ENCODE assay signal across 23 mouse cellular contexts in the genomic region with DNA sequence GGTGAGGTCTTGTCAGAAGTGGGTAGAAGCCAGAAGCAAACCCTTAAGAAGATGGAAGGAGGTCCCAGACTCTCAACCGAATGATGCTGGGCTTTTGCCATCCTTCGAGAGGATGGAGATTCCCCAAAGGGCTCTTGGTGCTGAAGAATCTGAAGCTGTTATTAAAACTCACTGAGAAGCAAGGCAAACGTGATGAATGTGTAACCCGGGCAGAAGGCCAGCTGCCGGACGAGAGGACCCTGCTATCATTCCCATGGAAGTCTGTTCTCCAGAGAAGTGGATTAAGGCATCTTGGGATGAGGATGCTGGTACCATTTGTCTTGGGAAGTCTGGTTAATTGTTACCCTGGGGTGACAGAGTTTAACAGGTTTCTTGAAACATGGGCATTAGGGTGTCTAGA.
DNase-seq lines count a peak whose midpoint lies in the region; ATAC-seq lines count a peak whose summit lies in the region.
"Had no signal": no experiment of that assay in that cellular context is flagged by ENCODE, and none has a peak within 500 bp of the region (broad histone marks: within the 10 kb centered on the region; RNA-seq: fewer than 3 reads in every experiment).

No protein-coding gene starts in this region.

- ATAC-seq in kidney, embryonic 15.5 days (replicated peaks; ENCODE audit: low FRiP score) = no peak
- ATAC-seq: activated CD4-positive, CD25-positive, alpha-beta regulatory T cell, adult 4 months; CD4-positive, CD25-positive, alpha-beta regulatory T cell, adult 4 months; forebrain, embryonic 13.5 days; forebrain, embryonic 15.5 days; forebrain, postnatal 0 days; Patski had no signal

- no peaks in the 10 kb centered on the region for H3K27me3 ChIP-seq in kidney, embryonic 15.5 days
- no peaks in the 10 kb centered on the region for H3K27me3 ChIP-seq in limb, embryonic 10.5 days (ENCODE audit: low read depth, poor library complexity, severe bottlenecking)
- H3K27me3 ChIP-seq: embryonic facial prominence, embryonic 12.5 days; forebrain, embryonic 13.5 days; forebrain, embryonic 15.5 days; Patski had no signal

- no peak overlapping the region for H3K4me3 ChIP-seq in kidney, embryonic 15.5 days (replicated peaks)
- no peak overlapping the region for H3K4me3 ChIP-seq in limb, embryonic 10.5 days
- H3K4me3 ChIP-seq: embryonic facial prominence, embryonic 10.5 days; embryonic facial prominence, embryonic 12.5 days; forebrain, embryonic 13.5 days; forebrain, embryonic 15.5 days had no signal

- no peaks in the 10 kb centered on the region for H3K9me3 ChIP-seq in kidney, embryonic 15.5 days (replicated peaks)
- H3K9me3 ChIP-seq in limb, embryonic 10.5 days (replicated peaks) = no peaks in the 10 kb centered on the region
- H3K9me3 ChIP-seq: embryonic facial prominence, embryonic 10.5 days; embryonic facial prominence, embryonic 12.5 days; forebrain, embryonic 13.5 days; forebrain, embryonic 15.5 days had no signal

- H3K27ac ChIP-seq in kidney, embryonic 15.5 days = no peak overlapping the region
- no peak overlapping the region for H3K27ac ChIP-seq in limb, embryonic 10.5 days
- H3K27ac ChIP-seq: embryonic facial prominence, embryonic 10.5 days; forebrain, embryonic 13.5 days; forebrain, embryonic 15.5 days had no signal

- H3K36me3 ChIP-seq in kidney, embryonic 15.5 days = peaks cover 36% of the 10 kb centered on the region
- H3K36me3 ChIP-seq in limb, embryonic 10.5 days = peaks cover 31% of the 10 kb centered on the region
- H3K36me3 ChIP-seq: G1E had no signal

- H3K9ac ChIP-seq in kidney, embryonic 15.5 days = no peak overlapping the region
- H3K9ac ChIP-seq: embryonic facial prominence, embryonic 12.5 days; forebrain, embryonic 13.5 days; forebrain, embryonic 15.5 days; forebrain, postnatal 0 days had no signal

- H3K4me2 ChIP-seq in kidney, embryonic 15.5 days = no peak overlapping the region
- H3K4me2 ChIP-seq: embryonic facial prominence, embryonic 12.5 days; forebrain, embryonic 13.5 days; forebrain, embryonic 15.5 days had no signal

- DNase-seq in adrenal gland, postnatal 10 days = peak; percentile 30
- no peak for DNase-seq in adrenal gland, adult (ENCODE audit: inconsistent age in 2 of 2, low spot score in 1 of 2)
- peak; percentile 26 to 55 for DNase-seq in adrenal gland, postnatal 36 days
- DNase-seq in adrenal gland, postnatal 4 days (ENCODE audit: low spot score in 2 of 2) = no peak
- peak; percentile 41 for DNase-seq in kidney, postnatal 14 days
- peak; percentile 29 for DNase-seq in limb, embryonic 10.5 days (ENCODE audit: low spot score)
- DNase-seq: adrenal gland, adult 2 months; B cell, adult 2 months; cerebellum, adult 11-12 months; cerebellum, adult 2 months; cerebellum, adult 9-10 months; cerebellum, postnatal 10 days; cerebellum, postnatal 25 days; forebrain, postnatal 0 days had no signal

- peaks cover 35% of the 10 kb centered on the region for H3K4me1 ChIP-seq in kidney, embryonic 15.5 days
- H3K4me1 ChIP-seq in limb, embryonic 10.5 days = peaks cover 47% of the 10 kb centered on the region

- 78% methylated on average over 6 of the region's 6 CpGs for WGBS in kidney, embryonic 15.5 days
- 80% methylated on average over 6 of the region's 6 CpGs for WGBS in limb, embryonic 10.5 days

Comparison
In these comparisons a context has a peak if more than half of its experiments do, and no peak if none do; other contexts are left out.
1. DNase-seq: peak in adrenal gland, postnatal 10 days (single experiment), adrenal gland, postnatal 36 days (2 of 2), kidney, postnatal 14 days (single experiment) and limb, embryonic 10.5 days (single experiment); none in adrenal gland, adult (0 of 2) and adrenal gland, postnatal 4 days (0 of 2).